Comparison of ENCODE assay signal across 8 mouse cellular contexts in the genomic region with DNA sequence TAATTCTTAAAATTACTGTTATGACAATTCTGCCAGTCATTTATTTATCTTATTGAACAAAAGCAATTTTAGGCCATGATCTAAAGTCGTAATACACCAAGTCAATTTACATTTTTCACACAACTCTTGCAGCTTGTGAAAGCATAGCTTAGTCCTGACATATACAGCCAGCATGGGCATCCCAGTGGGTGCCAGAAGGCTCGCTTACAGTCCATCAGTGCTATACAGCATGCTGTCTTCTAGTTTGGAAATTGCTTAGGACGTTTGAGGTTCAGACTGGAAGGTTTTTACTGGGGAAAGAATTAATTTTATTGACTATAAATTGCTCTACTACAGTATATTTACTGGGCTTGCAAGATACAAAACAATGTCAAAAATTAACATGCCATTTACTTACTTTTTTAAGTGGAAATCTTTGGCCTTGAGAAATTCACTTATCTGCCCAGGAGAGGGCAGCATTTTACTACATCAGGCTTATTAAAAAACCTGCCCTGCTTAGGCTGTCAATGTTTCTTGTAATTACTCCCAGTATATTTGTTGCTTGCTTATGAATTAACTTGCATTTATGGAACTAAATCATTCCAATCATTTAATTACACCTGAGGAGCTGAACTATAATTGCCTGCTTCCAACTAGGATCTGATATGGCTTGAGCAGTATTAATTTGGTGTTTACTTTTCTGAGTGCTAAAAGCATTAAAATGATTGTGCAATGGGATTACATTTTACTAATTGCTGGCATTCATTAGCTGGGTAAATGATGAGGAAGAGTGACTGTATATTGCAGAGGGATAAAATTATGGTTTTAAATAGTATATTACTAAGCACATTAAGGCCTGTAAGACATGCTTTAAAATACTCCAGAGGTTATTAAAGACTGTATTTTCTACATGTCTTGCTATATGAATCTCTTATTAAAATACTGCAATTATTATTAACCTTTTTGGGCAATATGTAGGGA. TPM values are rescaled to one million over a fixed set of nuclear protein-coding genes. Genes with fewer than 3 reads are reported as not detected.
A peak's percentile ranks its signal among the peaks of the same experiment; 100 is the strongest.
DNase-seq lines count a peak whose midpoint lies in the region; ATAC-seq lines count a peak whose summit lies in the region.

No protein-coding gene starts in this region.

- intact Hi-C loops in heart, postnatal 36 days (cut with DNase I) = loop anchor here (1.0 to 5.0 kb wide), 2 partner anchors 266 to 506 kb away; a partner anchor contains a TSS

- H3K36me3 ChIP-seq in forebrain, embryonic 15.5 days = no peaks in the 10 kb centered on the region

- H3K9ac ChIP-seq in forebrain, embryonic 15.5 days (replicated peaks) = no peak overlapping the region

- ATAC-seq in forebrain, embryonic 15.5 days (replicated peaks) = peak; percentile 71

- no peak overlapping the region for H3K27ac ChIP-seq in forebrain, embryonic 15.5 days (replicated peaks)

- no peaks in the 10 kb centered on the region for H3K4me1 ChIP-seq in forebrain, embryonic 15.5 days

- no peaks in the 10 kb centered on the region for H3K9me3 ChIP-seq in forebrain, embryonic 15.5 days

- H3K27me3 ChIP-seq in forebrain, embryonic 15.5 days = no peaks in the 10 kb centered on the region

- H3K4me2 ChIP-seq in forebrain, embryonic 15.5 days (replicated peaks) = no peak overlapping the region

- peak; percentile 3 for DNase-seq in heart, adult 8-10 months (ENCODE audit: low spot score)
- no peak for DNase-seq in heart, postnatal 36 days
- DNase-seq in 3T3-L1 (ENCODE audit: low read depth, low spot score) = peak; percentile 68
- peak; percentile 15 for DNase-seq in Muller cell, postnatal 12 days (ENCODE audit: inconsistent ontology term)
- DNase-seq in lung, postnatal 25 days (ENCODE audit: low spot score) = peak; percentile 47
- no peak for DNase-seq in spleen, postnatal 4 days (ENCODE audit: low spot score in 2 of 2)
- DNase-seq in urinary bladder, adult 18-20 months (ENCODE audit: low spot score in 2 of 2) = no peak

- H3K4me3 ChIP-seq in forebrain, embryonic 15.5 days = no peak overlapping the region

- WGBS in forebrain, embryonic 15.5 days = 46% methylated on average over 3 of the region's 3 CpGs

RNA-seq across cellular contexts. Expression of a gene that starts 51.2 kb away (rescaled TPM):
- total RNA-seq in heart, adult 8-10 months (2022) = 1 to 10 TPM; 2.9 to 6.3 (median 4.0) TPM
- 1 to 10 TPM; 4.5 to 4.9 TPM for total RNA-seq in heart, postnatal 36 days (2021)
- 6.8 and 7.3 TPM in 2 replicates for polyA plus RNA-seq in forebrain, embryonic 15.5 days (2015; fragmentation: Nextera tagmentation; extraction: Ambion mirVana)

RNA-seq across cellular contexts. Expression of a gene that starts 51.2 kb away (rescaled TPM):
- total RNA-seq in heart, adult 8-10 months (2022) = 10 to 100 TPM; 16.0 to 19.4 (median 18.2) TPM
- total RNA-seq in heart, postnatal 36 days (2021) = 10 to 100 TPM; 17.6 to 17.7 TPM
- polyA plus RNA-seq in forebrain, embryonic 15.5 days (2015; fragmentation: Nextera tagmentation; extraction: Ambion mirVana) = 41.8 and 44.1 TPM in 2 replicates

Comparison
In these comparisons a context has a peak if more than half of its experiments do, and no peak if none do; other contexts are left out.
1. DNase-seq: peak in heart, adult 8-10 months (single experiment), 3T3-L1 (single experiment), Muller cell, postnatal 12 days (single experiment) and lung, postnatal 25 days (single experiment); none in heart, postnatal 36 days (0 of 2), spleen, postnatal 4 days (0 of 2) and urinary bladder, adult 18-20 months (0 of 2).